Mouse (Mus musculus) midbrain, embryonic 15.5 days (tissue): ENCODE results near the gene Csdc2. TPM values are rescaled to one million over a fixed set of nuclear protein-coding genes. Genes with fewer than 3 reads are reported as not detected.

Source experiments
- ATAC-seq: fragments of 200-750 bp; cut with Nextera tagmentation; replicated peaks from 2 replicates; pipeline ENCODE4 v1.8.0; 2017; ENCODE audit warnings: moderate TSS enrichment
- H3K27ac ChIP-seq: fragments of 300-500 bp; sonication (generic); 2 replicates; pipeline ENCODE4 v1.5.1; 2015; ENCODE audit warnings: mild to moderate bottlenecking, inconsistent platforms
- H3K27me3 ChIP-seq: fragments of 300-500 bp; sonication (generic); replicated peaks from 2 replicates; pipeline ENCODE4 v1.6.1; 2015; ENCODE audit warnings: inconsistent platforms
- H3K36me3 ChIP-seq: fragments of 300-500 bp; sonication (generic); replicated peaks from 2 replicates; pipeline ENCODE4 v1.6.1; 2015; ENCODE audit warnings: inconsistent platforms
- H3K4me1 ChIP-seq: fragments of 300-500 bp; sonication (generic); 2 replicates; pipeline ENCODE4 v1.6.1; 2015; ENCODE audit warnings: inconsistent platforms
- H3K4me2 ChIP-seq: fragments of 300-500 bp; sonication (generic); 2 replicates; pipeline ENCODE4 v1.6.1; 2015; ENCODE audit warnings: inconsistent platforms, mild to moderate bottlenecking, moderate library complexity
- H3K4me3 ChIP-seq: fragments of 300-500 bp; sonication (generic); 2 replicates; pipeline ENCODE4 v1.5.1; 2015; ENCODE audit warnings: mild to moderate bottlenecking, inconsistent platforms
- H3K9ac ChIP-seq: fragments of 300-500 bp; sonication (generic); 2 replicates; pipeline ENCODE4 v1.6.1; 2015; ENCODE audit warnings: mild to moderate bottlenecking, inconsistent platforms
- H3K9me3 ChIP-seq: fragments of 300-500 bp; sonication (generic); 2 replicates; pipeline ENCODE4 v1.6.1; 2016; ENCODE audit warnings: inconsistent platforms
- WGBS: fragments of 180-500 bp; shearing (Covaris S2); methylation state at CpG from one replicate; pipeline ENCODE4 v1.1.7; 2015; ENCODE audit warnings: mixed read lengths; 5-methylcytosine and 5-hydroxymethylcytosine counted together
- polyA plus RNA-seq: library from polyadenylated mRNA; unstranded; fragments of >200 nt; fragmentation: Nextera tagmentation; extraction: Ambion mirVana; gene quantifications from 2 replicates; pipeline ENCODE4 v1.2.1, GENCODE M21; 2015

The Csdc2 gene
- polyA plus RNA-seq, 1 experiment from 2014 or later: 250 TPM

GRCm38 (mm10) chr15:81982173-81982572, 45.6 kb downstream of the Csdc2 start:
- H3K9me3 ChIP-seq: no peaks in the 10 kb centered on the region
- 57% methylated on average over 1 of the region's 1 CpGs for WGBS
- ATAC-seq: no peak

GRCm38 (mm10) chr15:81985267-81986161, 49.0 kb downstream of the Csdc2 start:
- H3K27ac ChIP-seq: no peak overlapping the region
- H3K4me3 ChIP-seq: no peak overlapping the region
- H3K36me3 ChIP-seq: no peaks in the 10 kb centered on the region
- WGBS: 49% methylated on average over 2 of the region's 2 CpGs
- no peak overlapping the region for H3K4me2 ChIP-seq
- no peaks in the 10 kb centered on the region for H3K27me3 ChIP-seq
- no peaks in the 10 kb centered on the region for H3K9me3 ChIP-seq
- no peak for ATAC-seq
- H3K9ac ChIP-seq: no peak overlapping the region
- peaks cover 2% of the 10 kb centered on the region; the same call in 1 of the 2 replicates for H3K4me1 ChIP-seq

More at GRCm38 (mm10) chr15:81982173-81982572, 45.6 kb downstream of the Csdc2 start:
- no peak overlapping the region for H3K4me2 ChIP-seq
- H3K27ac ChIP-seq: no peak overlapping the region
- no peaks in the 10 kb centered on the region for H3K27me3 ChIP-seq
- no peak overlapping the region for H3K9ac ChIP-seq
- no peak overlapping the region for H3K4me3 ChIP-seq
- peaks cover 2% of the 10 kb centered on the region; the same call in 1 of the 2 replicates for H3K4me1 ChIP-seq
- H3K36me3 ChIP-seq: no peaks in the 10 kb centered on the region

GRCm38 (mm10) chr15:81987646-81988045, 51.1 kb downstream of the Csdc2 start, which contains the start of gene Xrcc6:
TSS of gene Xrcc6 (plus strand) at chr15:81987835.
- H3K27ac ChIP-seq: no peak within 1 kb of the TSS
- H3K4me1 ChIP-seq: peaks cover 2% of the 10 kb centered on the region; the same call in 1 of the 2 replicates
- H3K36me3 ChIP-seq: no peaks in the 10 kb centered on the region; the same call in 1 of the 2 replicates
- no peaks in the 10 kb centered on the region for H3K9me3 ChIP-seq
- 88% methylated on average over 3 of the region's 3 CpGs for WGBS
- no peaks in the 10 kb centered on the region for H3K27me3 ChIP-seq
- H3K4me3 ChIP-seq: no peak within 1 kb of the TSS
- H3K9ac ChIP-seq: no peak within 1 kb of the TSS
- no peak for ATAC-seq
- H3K4me2 ChIP-seq: no peak within 1 kb of the TSS

GRCm38 (mm10) chr15:81989371-81990062, 53.0 kb downstream of the Csdc2 start:
- Histone ChIP-seq H3K9ac (no peak overlapping the region), H3K27me3 (no peaks in the 10 kb centered on the region), H3K36me3 (peaks cover 13% of the 10 kb centered on the region; the same call in 1 of the 2 replicates), H3K4me1 (peaks cover 2% of the 10 kb centered on the region; the same call in 1 of the 2 replicates), H3K4me2 (no peak overlapping the region), H3K4me3 (no peak overlapping the region), H3K27ac (peak overlapping the region; percentile 56), H3K9me3 (no peaks in the 10 kb centered on the region)
- ATAC-seq: peak; percentile 45
- 42% methylated on average over 11 of the region's 11 CpGs for whole genome bisulfite sequencing

GRCm38 (mm10) chr15:81990549-81990948, 54.0 kb downstream of the Csdc2 start:
- Histone ChIP-seq H3K4me2 (no peak overlapping the region), H3K36me3 (peaks cover 20% of the 10 kb centered on the region; the same call in 1 of the 2 replicates), H3K4me3 (no peak overlapping the region), H3K27ac (no peak overlapping the region), H3K9ac (no peak overlapping the region), H3K27me3 (no peaks in the 10 kb centered on the region), H3K9me3 (no peaks in the 10 kb centered on the region), H3K4me1 (no peaks in the 10 kb centered on the region)
- WGBS: 49% methylated on average over 7 of the region's 7 CpGs
- no peak for ATAC-seq

GRCm38 (mm10) chr15:81993992-81994391, 57.4 kb downstream of the Csdc2 start:
- no peaks in the 10 kb centered on the region for H3K9me3 ChIP-seq
- H3K36me3 ChIP-seq: peaks cover 46% of the 10 kb centered on the region
- H3K27ac ChIP-seq: no peak overlapping the region
- H3K4me3 ChIP-seq: no peak overlapping the region
- H3K27me3 ChIP-seq: no peaks in the 10 kb centered on the region
- ATAC-seq: no peak
- WGBS: 85% methylated on average over 6 of the region's 6 CpGs
- no peaks in the 10 kb centered on the region for H3K4me1 ChIP-seq
- H3K9ac ChIP-seq: no peak overlapping the region
- no peak overlapping the region for H3K4me2 ChIP-seq

Other genes with a start within 250 kb of the Csdc2 start
- 31.2 and 33.7 TPM in 2 replicates for gene Chadl, start 239.5 kb upstream of the Csdc2 start, polyA plus RNA-seq
- 59.2 and 59.7 TPM in 2 replicates for gene Zc3h7b, start 191.7 kb upstream of the Csdc2 start, polyA plus RNA-seq
- 162 and 164 TPM in 2 replicates for gene Rangap1, start 191.2 kb upstream of the Csdc2 start, polyA plus RNA-seq
- gene Tef, start 134.3 kb upstream of the Csdc2 start, polyA plus RNA-seq: 24.0 and 25.2 TPM in 2 replicates
- gene Tob2, start 78.0 kb upstream of the Csdc2 start, polyA plus RNA-seq: 16.5 and 18.5 TPM in 2 replicates
- gene Phf5a, start 64.8 kb upstream of the Csdc2 start, polyA plus RNA-seq: 124 and 134 TPM in 2 replicates
- 265 and 271 TPM in 2 replicates for gene Aco2, start 64.5 kb upstream of the Csdc2 start, polyA plus RNA-seq
- 81.5 and 83.1 TPM in 2 replicates for gene Polr3h, start 10.5 kb upstream of the Csdc2 start, polyA plus RNA-seq
- gene Pmm1, start 24.2 kb downstream of the Csdc2 start, polyA plus RNA-seq: 84.3 and 89.9 TPM in 2 replicates
- gene 1700029P11Rik, start 43.8 kb downstream of the Csdc2 start, polyA plus RNA-seq: not detected in 2 replicates
- 43.1 and 46.7 TPM in 2 replicates for gene Xrcc6, start 51.1 kb downstream of the Csdc2 start, polyA plus RNA-seq
- 50.6 and 50.9 TPM in 2 replicates for gene Desi1, start 97.1 kb downstream of the Csdc2 start, polyA plus RNA-seq
- 231 and 247 TPM in 2 replicates for gene Snu13, start 110.8 kb downstream of the Csdc2 start, polyA plus RNA-seq
- gene 4930407I10Rik, start 122.4 kb downstream of the Csdc2 start, polyA plus RNA-seq: not detected in 2 replicates
- gene Mei1, start 133.2 kb downstream of the Csdc2 start, polyA plus RNA-seq: 0.10 TPM in 1 of 2 replicates, not detected in the other
- gene Ccdc134, start 191.2 kb downstream of the Csdc2 start, polyA plus RNA-seq: 12.2 and 12.7 TPM in 2 replicates
- 220 and 224 TPM in 2 replicates for gene Srebf2, start 210.4 kb downstream of the Csdc2 start, polyA plus RNA-seq